Mouse (Mus musculus): Measurements from ENCODE around the gene Slit3. TPM values are rescaled to one million over a fixed set of nuclear protein-coding genes. Genes with fewer than 3 reads are reported as not detected.
A peak's percentile ranks its signal among the peaks of the same experiment; 100 is the strongest.

Gene Slit3
- polyA plus RNA-seq, 1 experiment from 2014 or later = 5.8 TPM

DNA sequence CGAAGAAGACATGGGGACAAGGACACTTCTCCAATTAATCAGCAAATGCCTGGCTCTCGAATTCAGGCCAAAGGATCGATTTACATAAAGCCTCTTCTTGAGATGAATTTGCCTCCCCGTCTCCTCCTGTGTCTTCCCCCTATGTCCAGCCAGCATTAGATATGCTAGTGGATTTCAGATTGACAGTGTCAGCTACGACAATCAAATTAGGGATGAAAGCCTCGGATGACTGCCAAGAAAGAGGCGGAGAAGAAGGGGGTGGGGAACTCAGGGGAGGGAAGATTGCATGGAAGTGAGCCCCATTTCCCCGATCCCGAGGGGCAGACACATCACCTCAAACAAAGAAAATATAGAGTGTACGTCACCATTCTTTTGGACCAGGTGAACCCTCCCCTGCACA, 375.9 kb downstream of the Slit3 start:
- Histone ChIP-seq H3K36me3 (ENCODE audit: control insufficient read depth, insufficient read depth) (no peaks in the 10 kb centered on the region), H3K4me3 (replicated peaks; ENCODE audit: low read length) (no peak overlapping the region), H3K4me2 (ENCODE audit: low read length) (peak overlapping the region; percentile 16; the same call in 1 of the 2 replicates), H3K27ac (ENCODE audit: low read length) (no peak overlapping the region), H3K27me3 (replicated peaks; ENCODE audit: control insufficient read depth, insufficient read depth, low read length) (peaks cover 13% of the 10 kb centered on the region), H3K9ac (replicated peaks; ENCODE audit: low read depth, low read length) (no peak overlapping the region), H3K9me3 (ENCODE audit: control insufficient read depth, low read length) (no peaks in the 10 kb centered on the region), H3K4me1 (replicated peaks; ENCODE audit: control insufficient read depth, insufficient read depth, low read length) (peaks cover 5% of the 10 kb centered on the region; the same call in 1 of the 2 replicates)
- ATAC-seq = no peak
- 41% methylated on average over 10 of the region's 10 CpGs for WGBS

DNA sequence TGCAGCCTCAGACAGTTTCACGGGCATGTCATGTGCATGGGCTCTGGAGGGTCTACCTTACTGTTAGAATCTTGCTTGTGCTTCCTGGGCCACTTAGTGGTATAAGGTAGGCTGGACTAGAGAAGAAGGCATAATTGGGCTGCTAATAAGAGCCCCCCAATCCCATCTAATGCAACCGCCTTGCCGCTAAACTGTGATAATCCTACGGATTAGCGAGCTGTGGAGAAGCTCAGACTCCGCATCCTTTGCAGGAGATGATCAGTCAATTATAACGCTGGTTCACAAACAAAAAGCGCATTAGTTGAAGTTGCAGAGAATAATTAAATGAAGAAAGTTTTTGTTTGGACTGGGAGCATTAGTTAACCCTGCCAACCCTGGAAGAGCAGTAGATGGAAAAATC, 376.9 kb downstream of the Slit3 start:
- ATAC-seq = no peak
- Histone ChIP-seq H3K4me3 (replicated peaks; ENCODE audit: low read length) (no peak overlapping the region), H3K9ac (replicated peaks; ENCODE audit: low read depth, low read length) (no peak overlapping the region), H3K4me2 (ENCODE audit: low read length) (no peak overlapping the region), H3K9me3 (ENCODE audit: control insufficient read depth, low read length) (no peaks in the 10 kb centered on the region), H3K36me3 (ENCODE audit: control insufficient read depth, insufficient read depth) (no peaks in the 10 kb centered on the region), H3K4me1 (replicated peaks; ENCODE audit: control insufficient read depth, insufficient read depth, low read length) (peaks cover 5% of the 10 kb centered on the region; the same call in 1 of the 2 replicates), H3K27ac (ENCODE audit: low read length) (no peak overlapping the region), H3K27me3 (replicated peaks; ENCODE audit: control insufficient read depth, insufficient read depth, low read length) (peaks cover 15% of the 10 kb centered on the region)
- 19% methylated on average over 8 of the region's 8 CpGs for WGBS

DNA sequence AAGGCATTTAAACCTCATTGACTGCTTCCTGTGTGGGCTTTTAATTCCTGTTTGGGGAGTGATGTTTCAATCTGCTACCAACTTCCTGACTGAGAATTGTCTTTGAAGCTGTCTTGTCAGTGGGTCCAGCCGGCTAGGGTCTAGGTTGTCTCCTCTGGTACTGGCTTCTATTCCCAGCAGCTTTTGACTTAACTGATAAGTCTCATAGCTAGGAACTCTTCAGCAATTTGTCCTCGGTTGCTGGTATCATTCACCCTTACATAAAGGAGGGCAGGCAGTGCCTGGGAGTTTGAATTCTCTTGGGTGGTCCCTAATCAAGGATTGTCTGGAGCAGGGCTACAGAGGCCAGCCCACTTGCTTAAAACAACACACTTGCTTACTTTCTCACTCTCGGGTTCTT, 381.1 kb downstream of the Slit3 start:
- no peak overlapping the region for H3K27ac ChIP-seq (ENCODE audit: low read length)
- H3K27me3 ChIP-seq (replicated peaks; ENCODE audit: control insufficient read depth, insufficient read depth, low read length) = peaks cover 21% of the 10 kb centered on the region
- no peak for ATAC-seq
- H3K4me1 ChIP-seq (replicated peaks; ENCODE audit: control insufficient read depth, insufficient read depth, low read length) = peaks cover 2% of the 10 kb centered on the region; the same call in 1 of the 2 replicates
- 10% methylated on average over 3 of the region's 3 CpGs for WGBS
- H3K36me3 ChIP-seq (ENCODE audit: control insufficient read depth, insufficient read depth) = no peaks in the 10 kb centered on the region
- H3K4me3 ChIP-seq (replicated peaks; ENCODE audit: low read length) = no peak overlapping the region
- H3K9me3 ChIP-seq (ENCODE audit: control insufficient read depth, low read length) = no peaks in the 10 kb centered on the region
- H3K9ac ChIP-seq (replicated peaks; ENCODE audit: low read depth, low read length) = no peak overlapping the region
- no peak overlapping the region for H3K4me2 ChIP-seq (ENCODE audit: low read length)

DNA sequence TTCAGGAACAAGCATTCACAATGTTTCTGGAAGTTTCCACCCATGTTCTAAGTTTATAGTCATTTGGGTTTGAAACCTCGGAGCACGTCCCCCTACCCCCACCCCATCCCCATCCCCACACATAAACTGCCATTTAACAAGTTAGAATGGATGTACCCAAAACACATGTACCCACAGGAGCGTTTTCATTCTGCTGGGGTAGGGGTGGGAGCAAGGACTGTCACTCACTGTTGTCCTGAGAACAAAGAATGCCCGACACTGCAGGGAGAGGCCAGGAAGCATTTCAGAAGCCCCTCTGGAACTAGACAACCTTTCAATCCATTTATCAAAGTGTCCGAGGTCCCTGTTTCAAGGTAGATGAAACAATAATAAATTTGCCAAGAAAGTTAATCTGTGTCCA, 383.0 kb downstream of the Slit3 start:
- no peak for ATAC-seq
- no peak overlapping the region for H3K27ac ChIP-seq (ENCODE audit: low read length)
- no peak overlapping the region for H3K4me3 ChIP-seq (replicated peaks; ENCODE audit: low read length)
- H3K27me3 ChIP-seq (replicated peaks; ENCODE audit: control insufficient read depth, insufficient read depth, low read length) = peaks cover 18% of the 10 kb centered on the region
- H3K4me2 ChIP-seq (ENCODE audit: low read length) = no peak overlapping the region
- H3K4me1 ChIP-seq (replicated peaks; ENCODE audit: control insufficient read depth, insufficient read depth, low read length) = peaks cover 5% of the 10 kb centered on the region
- 5% methylated on average over 5 of the region's 5 CpGs for WGBS
- H3K36me3 ChIP-seq (ENCODE audit: control insufficient read depth, insufficient read depth) = no peaks in the 10 kb centered on the region
- H3K9ac ChIP-seq (replicated peaks; ENCODE audit: low read depth, low read length) = no peak overlapping the region
- no peaks in the 10 kb centered on the region for H3K9me3 ChIP-seq (ENCODE audit: control insufficient read depth, low read length)

DNA sequence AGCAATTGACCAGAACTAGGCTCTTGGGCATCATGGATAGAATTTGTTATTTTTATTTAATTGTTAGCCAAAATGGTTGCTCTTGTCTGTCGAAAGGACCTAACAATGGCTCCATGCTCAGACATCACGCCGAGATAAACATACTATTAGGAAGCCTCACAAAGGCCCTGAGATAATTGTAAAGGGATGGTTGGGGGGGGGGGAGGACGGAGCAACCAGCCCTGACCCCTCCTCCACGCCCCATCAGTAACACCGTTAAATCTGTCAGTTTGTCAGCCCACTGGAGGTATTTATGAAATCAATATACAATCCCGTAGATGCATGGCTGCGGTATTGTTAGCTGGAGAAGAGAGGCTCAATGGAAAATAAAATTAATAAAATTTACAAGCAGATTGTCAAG, 383.9 kb downstream of the Slit3 start:
- no peak overlapping the region for H3K4me3 ChIP-seq (replicated peaks; ENCODE audit: low read length)
- no peak overlapping the region for H3K27ac ChIP-seq (ENCODE audit: low read length)
- no peak overlapping the region for H3K9ac ChIP-seq (replicated peaks; ENCODE audit: low read depth, low read length)
- no peaks in the 10 kb centered on the region for H3K36me3 ChIP-seq (ENCODE audit: control insufficient read depth, insufficient read depth)
- WGBS = 45% methylated on average over 8 of the region's 8 CpGs
- H3K4me1 ChIP-seq (replicated peaks; ENCODE audit: control insufficient read depth, insufficient read depth, low read length) = peaks cover 5% of the 10 kb centered on the region
- ATAC-seq = no peak
- no peaks in the 10 kb centered on the region for H3K9me3 ChIP-seq (ENCODE audit: control insufficient read depth, low read length)
- H3K27me3 ChIP-seq (replicated peaks; ENCODE audit: control insufficient read depth, insufficient read depth, low read length) = peaks cover 15% of the 10 kb centered on the region
- no peak overlapping the region for H3K4me2 ChIP-seq (ENCODE audit: low read length)

DNA sequence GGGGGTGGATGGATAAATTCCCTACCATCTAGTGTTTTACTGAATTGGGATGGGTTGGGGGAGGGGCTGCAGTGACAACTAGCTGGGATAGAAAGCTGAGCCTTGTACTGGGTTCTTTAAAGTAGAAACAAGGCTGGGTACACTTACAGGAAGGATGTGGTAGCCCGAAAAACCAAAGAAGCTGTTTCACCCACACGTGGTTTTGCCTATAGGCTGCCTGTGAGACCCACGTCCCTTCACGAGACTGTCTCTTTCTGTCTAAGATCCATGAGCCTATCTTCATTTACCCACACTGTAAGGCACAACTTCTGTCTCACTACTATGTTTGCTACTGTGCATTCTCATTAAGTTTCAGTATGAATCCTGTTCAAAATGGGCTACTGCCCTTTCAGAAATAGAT, 384.3 kb downstream of the Slit3 start:
- Histone ChIP-seq H3K27ac (ENCODE audit: low read length) (no peak overlapping the region), H3K4me2 (ENCODE audit: low read length) (no peak overlapping the region), H3K9ac (replicated peaks; ENCODE audit: low read depth, low read length) (no peak overlapping the region), H3K27me3 (replicated peaks; ENCODE audit: control insufficient read depth, insufficient read depth, low read length) (peaks cover 13% of the 10 kb centered on the region), H3K36me3 (ENCODE audit: control insufficient read depth, insufficient read depth) (no peaks in the 10 kb centered on the region), H3K4me1 (replicated peaks; ENCODE audit: control insufficient read depth, insufficient read depth, low read length) (peaks cover 5% of the 10 kb centered on the region), H3K4me3 (replicated peaks; ENCODE audit: low read length) (no peak overlapping the region), H3K9me3 (ENCODE audit: control insufficient read depth, low read length) (no peaks in the 10 kb centered on the region)
- 68% methylated on average over 4 of the region's 4 CpGs for WGBS
- no peak for ATAC-seq

DNA sequence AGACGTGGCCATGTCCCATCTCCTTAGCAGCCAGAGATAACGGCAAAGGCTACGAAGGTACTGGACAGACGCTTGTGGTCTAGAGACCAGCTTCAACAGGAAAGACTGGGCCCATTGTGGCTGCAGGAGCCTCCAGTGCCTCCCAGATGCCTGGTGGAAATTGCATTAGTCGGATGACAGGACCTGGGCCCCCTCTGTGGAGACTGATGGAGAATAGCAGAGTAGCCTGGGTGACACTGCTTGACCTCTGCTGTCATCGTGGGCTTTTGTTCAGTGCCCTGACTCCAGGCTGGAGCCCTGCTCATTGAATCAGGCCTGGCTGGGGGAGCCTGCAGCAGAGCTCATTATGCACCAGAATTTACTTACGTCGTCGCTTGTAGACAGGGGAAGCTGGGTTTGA, 384.8 kb downstream of the Slit3 start:
- no peak overlapping the region for H3K9ac ChIP-seq (replicated peaks; ENCODE audit: low read depth, low read length)
- no peak overlapping the region for H3K4me2 ChIP-seq (ENCODE audit: low read length)
- ATAC-seq = no peak
- 32% methylated on average over 9 of the region's 9 CpGs for WGBS
- peaks cover 5% of the 10 kb centered on the region for H3K4me1 ChIP-seq (replicated peaks; ENCODE audit: control insufficient read depth, insufficient read depth, low read length)
- H3K4me3 ChIP-seq (replicated peaks; ENCODE audit: low read length) = no peak overlapping the region
- peaks cover 12% of the 10 kb centered on the region; the same call in 1 of the 2 replicates for H3K27me3 ChIP-seq (replicated peaks; ENCODE audit: control insufficient read depth, insufficient read depth, low read length)
- H3K27ac ChIP-seq (ENCODE audit: low read length) = no peak overlapping the region
- H3K36me3 ChIP-seq (ENCODE audit: control insufficient read depth, insufficient read depth) = no peaks in the 10 kb centered on the region
- no peaks in the 10 kb centered on the region for H3K9me3 ChIP-seq (ENCODE audit: control insufficient read depth, low read length)

DNA sequence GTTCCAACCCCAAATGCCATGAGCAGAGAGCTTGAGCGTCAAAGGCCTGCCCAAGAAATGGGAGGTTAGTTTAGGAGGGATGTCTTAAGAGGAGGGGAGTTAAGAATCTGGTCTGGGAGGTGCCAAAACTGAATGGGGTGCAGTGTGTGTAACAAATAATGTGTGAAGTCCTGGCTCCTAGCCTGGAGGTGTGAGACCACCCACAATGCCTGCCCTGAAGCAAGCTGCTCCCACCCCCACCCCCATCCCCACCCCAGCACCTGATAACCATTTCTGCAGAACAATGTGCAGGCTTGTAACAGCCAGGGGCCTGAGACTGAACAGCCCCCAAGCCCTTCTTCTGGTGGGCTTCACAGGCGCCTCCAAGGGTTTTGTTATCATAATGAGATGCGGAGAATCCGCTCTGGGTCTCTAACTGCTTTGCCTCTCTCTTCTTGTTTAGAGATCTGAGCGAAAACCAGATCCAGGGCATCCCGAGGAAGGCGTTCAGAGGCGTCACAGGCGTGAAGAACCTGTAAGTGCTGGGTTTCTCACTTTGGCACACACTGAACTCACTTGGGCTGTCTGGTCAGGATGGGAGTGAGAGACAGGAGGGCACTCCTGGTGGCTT, 386.9 kb downstream of the Slit3 start:
- peaks cover 10% of the 10 kb centered on the region; the same call in 1 of the 2 replicates for H3K27me3 ChIP-seq (replicated peaks; ENCODE audit: control insufficient read depth, insufficient read depth, low read length)
- no peak for ATAC-seq
- WGBS = 35% methylated on average over 9 of the region's 9 CpGs

DNA sequence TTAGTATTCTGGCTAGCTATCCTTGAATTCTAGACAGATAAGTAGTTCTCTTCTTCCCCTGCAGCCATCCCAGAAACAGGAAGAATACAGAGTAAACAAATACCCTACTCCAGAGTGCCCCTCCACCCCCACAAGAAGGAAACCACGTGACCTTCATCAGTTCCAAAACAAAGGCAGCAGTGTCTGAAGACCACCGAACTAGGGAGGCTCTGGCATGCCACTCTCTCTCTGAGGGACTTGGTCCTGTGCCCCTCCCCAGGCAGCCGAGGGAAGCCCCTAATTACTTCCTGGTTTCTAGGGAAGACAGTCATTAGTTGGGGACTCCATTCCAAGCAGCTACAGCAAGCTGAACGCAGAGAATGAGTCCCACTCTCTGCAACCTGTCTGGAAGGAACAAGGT, 391.7 kb downstream of the Slit3 start:
- peak; percentile 51 for ATAC-seq
- peaks cover 11% of the 10 kb centered on the region for H3K4me1 ChIP-seq (replicated peaks; ENCODE audit: control insufficient read depth, insufficient read depth, low read length)
- H3K27ac ChIP-seq (ENCODE audit: low read length) = no peak overlapping the region
- H3K27me3 ChIP-seq (replicated peaks; ENCODE audit: control insufficient read depth, insufficient read depth, low read length) = peaks cover 11% of the 10 kb centered on the region
- H3K4me2 ChIP-seq (ENCODE audit: low read length) = no peak overlapping the region
- no peak overlapping the region for H3K4me3 ChIP-seq (replicated peaks; ENCODE audit: low read length)
- 0 out of 2 replicates have a peak, but pooled peaks cover 4% of the 10 kb centered on the region for H3K9me3 ChIP-seq (ENCODE audit: control insufficient read depth, low read length)
- no peak overlapping the region for H3K9ac ChIP-seq (replicated peaks; ENCODE audit: low read depth, low read length)
- WGBS = under 1% methylated on average over 4 of the region's 4 CpGs
- H3K36me3 ChIP-seq (ENCODE audit: control insufficient read depth, insufficient read depth) = no peaks in the 10 kb centered on the region

More for the DNA sequence above, 386.9 kb downstream of the Slit3 start:
- H3K4me2 ChIP-seq (ENCODE audit: low read length) = no peak overlapping the region
- H3K4me3 ChIP-seq (replicated peaks; ENCODE audit: low read length) = no peak overlapping the region
- H3K9ac ChIP-seq (replicated peaks; ENCODE audit: low read depth, low read length) = no peak overlapping the region
- H3K36me3 ChIP-seq (ENCODE audit: control insufficient read depth, insufficient read depth) = no peaks in the 10 kb centered on the region
- no peaks in the 10 kb centered on the region for H3K9me3 ChIP-seq (ENCODE audit: control insufficient read depth, low read length)
- no peak overlapping the region for H3K27ac ChIP-seq (ENCODE audit: low read length)
- peaks cover 8% of the 10 kb centered on the region for H3K4me1 ChIP-seq (replicated peaks; ENCODE audit: control insufficient read depth, insufficient read depth, low read length)

DNA sequence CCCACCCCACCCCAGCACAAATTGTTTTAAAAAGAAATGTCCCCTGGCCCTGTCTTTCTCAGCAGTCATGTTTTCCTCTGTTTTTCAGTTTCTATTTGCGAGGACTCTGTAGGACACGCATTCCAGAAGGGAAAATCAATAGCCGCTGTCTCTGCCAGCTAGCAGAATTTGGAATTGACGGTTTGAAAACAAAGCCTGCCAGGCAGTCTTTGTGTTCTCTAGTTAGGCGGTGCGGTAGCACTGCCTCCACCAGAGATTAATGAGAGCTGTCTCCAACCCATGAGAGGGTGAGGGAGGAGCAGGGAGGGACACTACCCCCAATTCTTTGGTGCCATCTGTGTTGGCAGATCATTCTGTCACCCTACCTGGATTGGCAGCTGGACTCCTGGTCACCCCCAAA, 392.3 kb downstream of the Slit3 start:
- Histone ChIP-seq H3K9ac (replicated peaks; ENCODE audit: low read depth, low read length) (no peak overlapping the region), H3K4me1 (replicated peaks; ENCODE audit: control insufficient read depth, insufficient read depth, low read length) (peaks cover 11% of the 10 kb centered on the region), H3K4me3 (replicated peaks; ENCODE audit: low read length) (no peak overlapping the region), H3K36me3 (ENCODE audit: control insufficient read depth, insufficient read depth) (no peaks in the 10 kb centered on the region), H3K4me2 (ENCODE audit: low read length) (no peak overlapping the region), H3K27me3 (replicated peaks; ENCODE audit: control insufficient read depth, insufficient read depth, low read length) (peaks cover 11% of the 10 kb centered on the region), H3K9me3 (ENCODE audit: control insufficient read depth, low read length) (0 out of 2 replicates have a peak, but pooled peaks cover 4% of the 10 kb centered on the region), H3K27ac (ENCODE audit: low read length) (no peak overlapping the region)
- ATAC-seq = peak; percentile 66
- WGBS = 2% methylated on average over 6 of the region's 6 CpGs
